ENCODE assay signal across 18 mouse cellular contexts in the genomic region with DNA sequence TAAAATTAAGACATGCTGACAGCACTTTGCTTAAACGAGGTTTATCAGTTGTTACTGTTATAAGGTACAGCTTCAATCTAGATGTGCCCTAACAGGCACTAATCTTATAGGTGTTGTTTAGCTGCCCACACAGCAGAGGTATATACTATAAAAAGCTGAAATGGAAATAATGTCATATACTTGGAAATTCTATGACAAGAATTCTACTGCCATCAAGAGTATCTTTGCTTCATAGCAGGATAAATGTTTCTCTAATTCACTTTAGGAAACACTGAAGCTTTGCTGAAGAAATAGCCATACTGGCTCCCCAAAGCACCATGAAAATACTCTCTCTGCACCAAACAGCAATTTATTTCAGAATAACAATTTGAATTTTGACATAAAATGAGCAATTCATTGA.
DNase-seq lines count a peak whose midpoint lies in the region; ATAC-seq and TF ChIP-seq lines count a peak whose summit lies in the region.
"Had no signal": no experiment of that assay in that cellular context is flagged by ENCODE, and none has a peak within 500 bp of the region (broad histone marks: within the 10 kb centered on the region; RNA-seq: fewer than 3 reads in every experiment).

No protein-coding gene starts in this region.

- H3K36me3 ChIP-seq in hindbrain, embryonic 14.5 days (replicated peaks; ENCODE audit: control insufficient read depth, insufficient read depth), result no peaks in the 10 kb centered on the region
- no peaks in the 10 kb centered on the region for H3K36me3 ChIP-seq in hindbrain, embryonic 10.5 days
- H3K36me3 ChIP-seq: embryonic facial prominence, embryonic 12.5 days; heart, embryonic 15.5 days had no signal

- peak; percentile 30 for DNase-seq in hindbrain, embryonic 14.5 days (ENCODE audit: low spot score)
- DNase-seq in hindbrain, embryonic 10.5 days (ENCODE audit: low spot score), result no peak
- DNase-seq in left cerebral cortex, adult 2 months (ENCODE audit: extremely low spot score in 1 of 2, low spot score in 2 of 2), result no peak
- no peak for DNase-seq in left cerebral cortex, postnatal 36 days (ENCODE audit: low spot score in 2 of 2)
- peak; percentile 26 for DNase-seq in brain, embryonic 14.5 days (ENCODE audit: low read depth)
- DNase-seq in embryo, embryonic 10 days (ENCODE audit: low spot score), result no peak
- DNase-seq: adrenal gland, adult 2 months; adrenal gland, postnatal 25 days; cerebellum, adult 11 months; cerebellum, adult 8-10 months; cerebellum, postnatal 14 days; gastrocnemius, postnatal 14 days; heart, adult 2 months; heart, postnatal 14 days had no signal

- no peaks in the 10 kb centered on the region for H3K9me3 ChIP-seq in hindbrain, embryonic 14.5 days (ENCODE audit: control insufficient read depth, low read length)
- H3K9me3 ChIP-seq in hindbrain, embryonic 10.5 days, result no peaks in the 10 kb centered on the region
- H3K9me3 ChIP-seq: embryonic facial prominence, embryonic 12.5 days; heart, embryonic 15.5 days had no signal

- ATAC-seq in hindbrain, embryonic 14.5 days (ENCODE audit: low FRiP score), result no peak
- ATAC-seq: hindbrain, embryonic 16.5 days had no signal

- H3K9ac ChIP-seq in hindbrain, embryonic 14.5 days, result no peak overlapping the region
- H3K9ac ChIP-seq: embryonic facial prominence, embryonic 12.5 days; heart, embryonic 15.5 days had no signal

- no peaks in the 10 kb centered on the region for H3K27me3 ChIP-seq in hindbrain, embryonic 14.5 days (ENCODE audit: control insufficient read depth, insufficient read depth, low read length)
- H3K27me3 ChIP-seq in hindbrain, embryonic 10.5 days (ENCODE audit: insufficient read depth, poor library complexity, severe bottlenecking), result no peaks in the 10 kb centered on the region
- H3K27me3 ChIP-seq: embryonic facial prominence, embryonic 12.5 days; heart, embryonic 15.5 days had no signal

- intact Hi-C loops in left cerebral cortex, adult 2 months (cut with DNase I), result no loop called here
- intact Hi-C loops in left cerebral cortex, postnatal 36 days (cut with DNase I), result no loop called here

- no peak overlapping the region for H3K4me3 ChIP-seq in hindbrain, embryonic 14.5 days (replicated peaks; ENCODE audit: low read length)
- H3K4me3 ChIP-seq in hindbrain, embryonic 10.5 days, result no peak overlapping the region
- no peak overlapping the region for H3K4me3 ChIP-seq in left cerebral cortex, adult 2 months
- H3K4me3 ChIP-seq: embryonic facial prominence, embryonic 12.5 days; heart, adult 2 months; heart, embryonic 15.5 days had no signal

- TF ChIP-seq POLR2A in brain, embryonic 14.5 days (IDR thresholded peaks at IDR 0.05; ENCODE audit: borderline replicate concordance, extremely low read depth, insufficient read depth, insufficient read length, poor library complexity, severe bottlenecking), result no peak

- no peaks in the 10 kb centered on the region for H3K4me1 ChIP-seq in hindbrain, embryonic 14.5 days (replicated peaks; ENCODE audit: control insufficient read depth, insufficient read depth, low read length)
- H3K4me1 ChIP-seq in hindbrain, embryonic 10.5 days (replicated peaks), result no peaks in the 10 kb centered on the region
- H3K4me1 ChIP-seq: embryonic facial prominence, embryonic 12.5 days; heart, embryonic 15.5 days had no signal

- no peak overlapping the region for H3K4me2 ChIP-seq in hindbrain, embryonic 14.5 days (replicated peaks)
- H3K4me2 ChIP-seq: embryonic facial prominence, embryonic 12.5 days; heart, embryonic 11.5 days; heart, embryonic 15.5 days had no signal

- peak; percentile 30 for TF ChIP-seq CTCF in left cerebral cortex, adult 2 months (IDR thresholded peaks at IDR 0.05)
- no peak for TF ChIP-seq CTCF in brain, embryonic 14.5 days (IDR thresholded peaks at IDR 0.05; ENCODE audit: borderline replicate concordance, extremely low read depth, insufficient read depth, insufficient read length)

- WGBS in hindbrain, embryonic 14.5 days, result 65% methylated on average over 1 of the region's 1 CpGs
- WGBS in hindbrain, embryonic 10.5 days, result 94% methylated on average over 1 of the region's 1 CpGs

- H3K27ac ChIP-seq in hindbrain, embryonic 14.5 days, result no peak overlapping the region
- no peak overlapping the region for H3K27ac ChIP-seq in hindbrain, embryonic 10.5 days
- no peak overlapping the region for H3K27ac ChIP-seq in left cerebral cortex, adult 2 months
- H3K27ac ChIP-seq: embryonic facial prominence, embryonic 12.5 days; heart, adult 2 months; heart, embryonic 15.5 days had no signal

Comparison
In these comparisons a context has a peak if more than half of its experiments do, and no peak if none do; other contexts are left out.
1. DNase-seq: peak in hindbrain, embryonic 14.5 days (single experiment) and brain, embryonic 14.5 days (single experiment); none in hindbrain, embryonic 10.5 days (single experiment), left cerebral cortex, adult 2 months (0 of 2), left cerebral cortex, postnatal 36 days (0 of 2) and embryo, embryonic 10 days (single experiment).